Mouse (Mus musculus): ENCODE data around the gene Got1.
A peak's percentile ranks its signal among the peaks of the same experiment; 100 is the strongest.

GRCm38 (mm10) chr19:43530197-43530770, 5.9 kb upstream of the Got1 start:
- no peak for TF ChIP-seq EP300 (IDR thresholded peaks at IDR 0.05; ENCODE audit: low read depth)
- peak; percentile 91 for TF ChIP-seq CTCF (IDR thresholded peaks at IDR 0.05; ENCODE audit: low read depth)
